Mouse (Mus musculus) CH12.LX (cell line): ENCODE measurements around the gene Eya4.

ENCODE experiments used
- CHD1 ChIP-seq: IDR thresholded peaks from 2 replicates; pipeline ENCODE4 v1.6.1; 2012; ENCODE audit warnings: low read depth, low read length, improper control_type of control experiment, inconsistent platforms
- CHD2 ChIP-seq: IDR thresholded peaks from 2 replicates; pipeline ENCODE4 v1.6.1; 2011; ENCODE audit warnings: low read length, improper control_type of control experiment
- CTCF ChIP-seq, 2 experiments: IDR thresholded peaks in 1 of 2; conservative IDR thresholded peaks in 1 of 2; 2 replicates each; pipeline ENCODE4 v1.5.1; 2011 to 2012; ENCODE audit warnings: low read depth in 2 of 2, low read length in 2 of 2, improper control_type of control experiment in 1 of 2, inconsistent platforms in 1 of 2, mild to moderate bottlenecking in 1 of 2, moderate library complexity in 1 of 2
- EP300 ChIP-seq: IDR thresholded peaks from 2 replicates; pipeline ENCODE4 v1.6.1; 2011; ENCODE audit warnings: low read length, improper control_type of control experiment
- HCFC1 ChIP-seq: IDR thresholded peaks from 2 replicates; pipeline ENCODE4 v1.6.1; 2012; ENCODE audit warnings: low read depth, mild to moderate bottlenecking, inconsistent platforms, low read length, improper control_type of control experiment
- IRF4 ChIP-seq: IDR thresholded peaks from 2 replicates; pipeline ENCODE4 v1.6.1; 2014; ENCODE audit warnings: low read depth, mild to moderate bottlenecking, inconsistent platforms, low read length, improper control_type of control experiment
- JUN ChIP-seq: IDR thresholded peaks from 2 replicates; pipeline ENCODE4 v1.6.1; 2011; ENCODE audit warnings: low read depth, mild to moderate bottlenecking, low read length, improper control_type of control experiment, moderate library complexity; ENCODE audit not compliant: insufficient read depth
- POLR2A ChIP-seq: IDR thresholded peaks from 2 replicates; pipeline ENCODE4 v1.6.1; 2011; ENCODE audit warnings: low read depth, mild to moderate bottlenecking, improper control_type of control experiment, low read length
- POLR2AphosphoS2 ChIP-seq: IDR thresholded peaks from 2 replicates; pipeline ENCODE4 v1.6.1; 2011; ENCODE audit warnings: low read depth, low read length, improper control_type of control experiment
- RAD21 ChIP-seq: IDR thresholded peaks from 2 replicates; pipeline ENCODE4 v1.6.1; 2011; ENCODE audit warnings: low read depth, mild to moderate bottlenecking, low read length, improper control_type of control experiment, moderate library complexity
- SMC3 ChIP-seq: IDR thresholded peaks from 2 replicates; pipeline ENCODE4 v1.6.1; 2011; ENCODE audit warnings: low read depth, low read length, improper control_type of control experiment
- TCF12 ChIP-seq: IDR thresholded peaks from 2 replicates; pipeline ENCODE4 v1.6.1; 2014; ENCODE audit warnings: low read depth, mild to moderate bottlenecking, inconsistent platforms, low read length, improper control_type of control experiment
- ZC3H11A ChIP-seq: IDR thresholded peaks from 2 replicates; pipeline ENCODE4 v1.6.1; 2012; ENCODE audit warnings: low read depth, mild to moderate bottlenecking, inconsistent platforms, low read length, improper control_type of control experiment

DNA sequence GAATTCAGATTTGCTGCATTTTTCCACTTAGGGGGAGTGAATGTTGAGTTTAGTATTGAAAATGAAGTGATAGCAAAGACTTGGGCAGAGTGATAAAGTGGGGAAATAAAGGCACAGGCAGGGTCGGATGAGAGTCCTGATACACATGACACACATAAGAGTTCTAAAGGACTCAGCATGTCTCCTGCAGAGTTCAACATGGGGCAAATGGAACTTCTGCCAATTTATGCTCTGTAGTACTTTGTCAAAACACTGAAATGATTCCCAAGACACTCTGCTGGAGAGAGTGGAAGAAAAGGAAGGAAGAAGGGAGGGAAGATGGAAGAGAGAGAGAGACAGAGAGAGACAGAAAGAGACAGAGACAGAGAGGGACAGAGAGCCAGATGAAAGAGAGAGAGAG lies 222.6 kb downstream of the Eya4 start:
- TF ChIP-seq CHD1 (no peak), RAD21 (no peak), TCF12 (no peak), POLR2A (no peak), IRF4 (no peak), CTCF (conservative IDR thresholded peaks at IDR 0.05 in 1 of 2, IDR thresholded peaks at IDR 0.05 in 1 of 2; ENCODE audit: low read depth in 2 of 2, low read length in 2 of 2) (no peak), CHD2 (no peak), ZC3H11A (no peak), EP300 (no peak), HCFC1 (no peak), SMC3 (no peak), POLR2AphosphoS2 (no peak), JUN (no peak)
